Mouse (Mus musculus): Measurements from ENCODE around the gene Pla2g10.
"Not testable (repeated sequence)": the region's sequence is repeated elsewhere in the genome, so short reads cannot be mapped to it uniquely, and the experiment has no call there.

Gene Pla2g10

GRCm38 (mm10) chr16:13732786-13733185 lies 2.0 kb upstream of the Pla2g10 start:
- DNase-seq (ENCODE audit: extremely low read depth, low read depth) = no peak

- DNase-seq (ENCODE audit: extremely low read depth, low read depth) = no peak
Observed at GRCm38 (mm10) chr16:13729428-13729827, 1.4 kb downstream of the Pla2g10 start.

- DNase-seq (ENCODE audit: extremely low read depth, low read depth) = no peak
Observed at GRCm38 (mm10) chr16:13727811-13728335, 2.9 kb downstream of the Pla2g10 start.

- no peak for DNase-seq (ENCODE audit: extremely low read depth, low read depth)
Observed at GRCm38 (mm10) chr16:13722937-13723336, 7.8 kb downstream of the Pla2g10 start.

GRCm38 (mm10) chr16:13716821-13717553 lies 13.8 kb downstream of the Pla2g10 start:
- peak; percentile 23 for DNase-seq (ENCODE audit: extremely low read depth, low read depth)

- no peak for DNase-seq (ENCODE audit: extremely low read depth, low read depth)
Observed at GRCm38 (mm10) chr16:13714910-13715309, 15.9 kb downstream of the Pla2g10 start.

GRCm38 (mm10) chr16:13704676-13705075 lies 26.1 kb downstream of the Pla2g10 start:
- DNase-seq (ENCODE audit: extremely low read depth, low read depth) = no peak

GRCm38 (mm10) chr16:13702184-13702583 lies 28.6 kb downstream of the Pla2g10 start:
- no peak for DNase-seq (ENCODE audit: extremely low read depth, low read depth)

GRCm38 (mm10) chr16:13698998-13699397 lies 31.8 kb downstream of the Pla2g10 start:
- peak; percentile 6 for DNase-seq (ENCODE audit: extremely low read depth, low read depth)

GRCm38 (mm10) chr16:13678601-13679319 lies 52.0 kb downstream of the Pla2g10 start:
- DNase-seq (ENCODE audit: extremely low read depth, low read depth) = no peak

- no peak for DNase-seq (ENCODE audit: extremely low read depth, low read depth)
Observed at GRCm38 (mm10) chr16:13674511-13674910, 56.3 kb downstream of the Pla2g10 start.

GRCm38 (mm10) chr16:13673114-13673513 lies 57.7 kb downstream of the Pla2g10 start:
- DNase-seq (ENCODE audit: extremely low read depth, low read depth) = no peak

- peak; percentile 73 for DNase-seq (ENCODE audit: extremely low read depth, low read depth)
Observed at GRCm38 (mm10) chr16:13672386-13672898, 58.3 kb downstream of the Pla2g10 start.

- DNase-seq (ENCODE audit: extremely low read depth, low read depth) = peak; percentile 89
Observed at GRCm38 (mm10) chr16:13671685-13672385, 58.9 kb downstream of the Pla2g10 start, which contains the start of the genes Bfar and 3110001I22Rik. Gene Bfar, plus strand, starts transcription at chr16:13671858. Gene 3110001I22Rik, plus strand, starts transcription at chr16:13671929.

- DNase-seq (ENCODE audit: extremely low read depth, low read depth) = not testable (repeated sequence)
Observed at GRCm38 (mm10) chr16:13670896-13671295, 59.9 kb downstream of the Pla2g10 start.

GRCm38 (mm10) chr16:13669282-13669681 lies 61.5 kb downstream of the Pla2g10 start:
- DNase-seq (ENCODE audit: extremely low read depth, low read depth) = no peak

GRCm38 (mm10) chr16:13668402-13669108 lies 62.2 kb downstream of the Pla2g10 start:
- DNase-seq (ENCODE audit: extremely low read depth, low read depth) = peak; percentile 74

- DNase-seq (ENCODE audit: extremely low read depth, low read depth) = peak; percentile 88
Observed at GRCm38 (mm10) chr16:13667878-13668343, 62.9 kb downstream of the Pla2g10 start, which contains the start of gene Parn. Gene Parn, minus strand, starts transcription at chr16:13668170.

All from MEL-GATA-1-ER (cell line).